Mouse (Mus musculus) T-helper 2 cell (primary cell): Measurements from ENCODE around the gene Gm6401.
"Not testable (repeated sequence)": the region's sequence is repeated elsewhere in the genome, so short reads cannot be mapped to it uniquely, and the experiment has no call there.

Experiments used
- in situ Hi-C: fragments of 300-600 bp; cut with MboI, MseI; formaldehyde crosslinking; loops from one replicate; pipeline ENCODE4 v1.15.1; 2025; ENCODE audit warnings: high pct_unique_total_duplicates

Gm6401 gene

GRCm38 (mm10) chr14:41967827-41968226, at the start of gene Gm6401:
Gene Gm6401 (minus strand): TSS chr14:41967927.
- in situ Hi-C loops = loop anchor here (25.0 kb wide), 1 partner anchor 1619 kb away; the partner anchor contains the start of gene Gm17654

- in situ Hi-C loops = loop anchor here (25.0 kb wide), 1 partner anchor 329 kb away; the partner anchor contains the start of gene Gm7995
Observed at GRCm38 (mm10) chr14:41983225-41983624, 15.5 kb upstream of the Gm6401 start, which contains the start of gene Gm3543. Gene Gm3543 (minus strand): TSS chr14:41983325.

- in situ Hi-C loops = loop anchor here (25.0 kb wide), 1 partner anchor 1619 kb away; the partner anchor contains the start of gene Gm17654
Observed at GRCm38 (mm10) chr14:41968596-41968995, 869 bp upstream of the Gm6401 start.

GRCm38 (mm10) chr14:41964095-41964494, 3.6 kb downstream of the Gm6401 start:
- in situ Hi-C loops = loop anchor here (25.0 kb wide), 1 partner anchor 1623 kb away; the partner anchor contains the start of gene Gm17654

GRCm38 (mm10) chr14:41943695-41944094, 24.0 kb downstream of the Gm6401 start, which contains the start of gene 1700024B05Rik:
Gene 1700024B05Rik (plus strand): TSS chr14:41943995.
- in situ Hi-C loops = not testable (repeated sequence)

GRCm38 (mm10) chr14:41924649-41925048, 43.1 kb downstream of the Gm6401 start, which contains the start of gene 1700049E17Rik1:
Gene 1700049E17Rik1 (plus strand): TSS chr14:41924949.
- in situ Hi-C loops = loop anchor here (5.0 kb wide), 1 partner anchor 1373 kb away; no protein-coding TSS in a partner anchor
